8 mouse cellular contexts compared by ENCODE assay signal in the genomic region with DNA sequence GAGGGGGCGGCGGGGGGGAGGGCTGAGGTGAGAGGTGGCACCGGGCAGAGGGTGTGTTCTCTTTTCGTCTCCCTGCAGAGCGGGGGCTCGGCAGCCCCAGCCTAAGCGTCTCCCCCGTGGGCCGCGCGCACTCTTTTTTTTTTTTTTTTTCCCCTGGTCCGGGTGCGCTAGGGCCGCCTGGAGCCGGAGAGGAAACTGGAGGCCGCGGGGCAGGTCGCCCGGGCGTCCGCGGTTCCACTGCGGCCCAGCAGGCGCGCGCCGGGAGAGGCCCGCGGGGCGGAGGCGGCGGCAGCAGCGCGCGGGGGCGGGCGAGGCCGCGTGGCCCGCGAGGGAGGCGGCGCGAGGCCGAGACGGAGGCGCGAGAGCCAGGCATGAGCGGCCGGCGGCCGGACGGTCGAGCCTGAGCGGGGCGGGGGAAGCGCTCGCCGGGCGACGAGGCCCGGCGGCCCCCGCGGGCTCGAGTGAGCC. TPM values are rescaled to one million over a fixed set of nuclear protein-coding genes. Genes with fewer than 3 reads are reported as not detected.
DNase-seq lines count a peak whose midpoint lies in the region; ATAC-seq lines count a peak whose summit lies in the region.

No protein-coding gene starts in this region.

- peak overlapping the region; percentile 8; the same call in 1 of the 2 replicates for H3K9ac ChIP-seq in hindbrain, embryonic 14.5 days
- no peak overlapping the region for H3K9ac ChIP-seq in liver, embryonic 15.5 days

- H3K36me3 ChIP-seq in heart, embryonic 10.5 days, result no peaks in the 10 kb centered on the region
- H3K36me3 ChIP-seq in hindbrain, embryonic 14.5 days (replicated peaks; ENCODE audit: control insufficient read depth, insufficient read depth), result no peaks in the 10 kb centered on the region
- no peaks in the 10 kb centered on the region for H3K36me3 ChIP-seq in liver, embryonic 15.5 days (replicated peaks)

- H3K27ac ChIP-seq in heart, embryonic 10.5 days, result peak overlapping the region; percentile 52
- no peak overlapping the region for H3K27ac ChIP-seq in hindbrain, embryonic 14.5 days
- H3K27ac ChIP-seq in liver, embryonic 15.5 days (replicated peaks), result no peak overlapping the region

- ATAC-seq in hindbrain, embryonic 14.5 days (ENCODE audit: low FRiP score), result no peak
- ATAC-seq in liver, embryonic 15.5 days (ENCODE audit: insufficient read depth), result no peak

- no peaks in the 10 kb centered on the region for H3K9me3 ChIP-seq in heart, embryonic 10.5 days
- no peaks in the 10 kb centered on the region for H3K9me3 ChIP-seq in hindbrain, embryonic 14.5 days (ENCODE audit: control insufficient read depth, low read length)
- no peaks in the 10 kb centered on the region for H3K9me3 ChIP-seq in liver, embryonic 15.5 days (replicated peaks)

- peak overlapping the region; percentile 46 for H3K4me2 ChIP-seq in hindbrain, embryonic 14.5 days (replicated peaks)
- H3K4me2 ChIP-seq in liver, embryonic 15.5 days, result peak overlapping the region; percentile 62

- H3K4me3 ChIP-seq in heart, embryonic 10.5 days, result peak overlapping the region; percentile 59
- H3K4me3 ChIP-seq in hindbrain, embryonic 14.5 days (replicated peaks; ENCODE audit: low read length), result peak overlapping the region; percentile 29
- H3K4me3 ChIP-seq in liver, embryonic 15.5 days (replicated peaks), result peak overlapping the region; percentile 40

- DNase-seq in heart, embryonic 10.5 days (ENCODE audit: low spot score), result no peak
- no peak for DNase-seq in heart, postnatal 4 days
- peak; percentile 73 for DNase-seq in adrenal gland, postnatal 14 days
- no peak for DNase-seq in hindbrain, embryonic 14.5 days (ENCODE audit: low spot score)
- no peak for DNase-seq in yolk sac, embryonic 10.5 days (ENCODE audit: low spot score)
- no peak for DNase-seq in layer of hippocampus, postnatal 14 days (ENCODE audit: low spot score in 2 of 2)
- DNase-seq in cerebellum, adult 11 months, result no peak

- H3K4me1 ChIP-seq in heart, embryonic 10.5 days, result peaks cover 12% of the 10 kb centered on the region
- H3K4me1 ChIP-seq in hindbrain, embryonic 14.5 days (replicated peaks; ENCODE audit: control insufficient read depth, insufficient read depth, low read length), result no peaks in the 10 kb centered on the region
- peaks cover 10% of the 10 kb centered on the region for H3K4me1 ChIP-seq in liver, embryonic 15.5 days (replicated peaks)

- WGBS in heart, embryonic 10.5 days, result 0% methylated on average over 45 of the region's 66 CpGs
- under 1% methylated on average over 35 of the region's 66 CpGs for WGBS in hindbrain, embryonic 14.5 days
- 1% methylated on average over 59 of the region's 66 CpGs for WGBS in liver, embryonic 15.5 days (ENCODE audit: insufficient replicate concordance)

- H3K27me3 ChIP-seq in heart, embryonic 10.5 days (ENCODE audit: insufficient read depth, poor library complexity, severe bottlenecking), result peaks cover 99% of the 10 kb centered on the region
- H3K27me3 ChIP-seq in hindbrain, embryonic 14.5 days (ENCODE audit: control insufficient read depth, insufficient read depth, low read length), result peaks cover 92% of the 10 kb centered on the region
- peaks cover 100% of the 10 kb centered on the region for H3K27me3 ChIP-seq in liver, embryonic 15.5 days

RNA-seq across cellular contexts. Expression of gene Hoxd8, which starts 0.6 kb away (rescaled TPM):
- polyA plus RNA-seq in heart, embryonic 10.5 days (2016; fragmentation: Nextera tagmentation; extraction: Ambion mirVana), result 0.09 and 1.3 TPM in 2 replicates
- 1 to 10 TPM; 1.2 to 1.9 TPM for total RNA-seq in heart, postnatal 4 days (2021)
- 24.6 and 24.9 TPM in 2 replicates for total RNA-seq in adrenal gland, postnatal 14 days (2021)
- polyA plus RNA-seq in hindbrain, embryonic 14.5 days (2014; fragmentation: Nextera tagmentation; extraction: Ambion mirVana), result 2.1 and 3.3 TPM in 2 replicates
- polyA plus RNA-seq in liver, embryonic 15.5 days (2015; fragmentation: Nextera tagmentation; extraction: Ambion mirVana), result 0.05 TPM in 2 replicates
- total RNA-seq in layer of hippocampus, postnatal 14 days (2021), result not detected

RNA-seq across cellular contexts. Expression of gene Hoxd3, which starts 6.7 kb away (rescaled TPM):
- polyA plus RNA-seq in heart, embryonic 10.5 days (2016; fragmentation: Nextera tagmentation; extraction: Ambion mirVana), result 0.73 and 2.9 TPM in 2 replicates
- total RNA-seq in heart, postnatal 4 days (2021), result under 1 TPM in 1 of 2 experiments, not detected in 1; 0.11 TPM
- 0.85 and 0.98 TPM in 2 replicates for total RNA-seq in adrenal gland, postnatal 14 days (2021)
- 44.9 and 55.1 TPM in 2 replicates for polyA plus RNA-seq in hindbrain, embryonic 14.5 days (2014; fragmentation: Nextera tagmentation; extraction: Ambion mirVana)
- polyA plus RNA-seq in liver, embryonic 15.5 days (2015; fragmentation: Nextera tagmentation; extraction: Ambion mirVana), result 0.03 TPM in 1 of 2 replicates, not detected in the other
- not detected for total RNA-seq in layer of hippocampus, postnatal 14 days (2021)

RNA-seq across cellular contexts. Expression of gene Hoxd4, which starts 6.7 kb away (rescaled TPM):
- 0.29 TPM in 1 of 2 replicates, not detected in the other for polyA plus RNA-seq in heart, embryonic 10.5 days (2016; fragmentation: Nextera tagmentation; extraction: Ambion mirVana)
- total RNA-seq in heart, postnatal 4 days (2021), result under 1 TPM; 0.45 TPM
- total RNA-seq in adrenal gland, postnatal 14 days (2021), result 13.9 and 17.8 TPM in 2 replicates
- 3.1 and 4.3 TPM in 2 replicates for polyA plus RNA-seq in hindbrain, embryonic 14.5 days (2014; fragmentation: Nextera tagmentation; extraction: Ambion mirVana)
- not detected in 2 replicates for polyA plus RNA-seq in liver, embryonic 15.5 days (2015; fragmentation: Nextera tagmentation; extraction: Ambion mirVana)
- total RNA-seq in layer of hippocampus, postnatal 14 days (2021), result not detected

RNA-seq across cellular contexts. Expression of gene Hoxd9, which starts 7.5 kb away (rescaled TPM):
- polyA plus RNA-seq in heart, embryonic 10.5 days (2016; fragmentation: Nextera tagmentation; extraction: Ambion mirVana), result 3.0 TPM in 1 of 2 replicates, not detected in the other
- total RNA-seq in heart, postnatal 4 days (2021), result under 1 TPM; 0.12 to 0.27 TPM
- 3.8 and 5.8 TPM in 2 replicates for total RNA-seq in adrenal gland, postnatal 14 days (2021)
- polyA plus RNA-seq in hindbrain, embryonic 14.5 days (2014; fragmentation: Nextera tagmentation; extraction: Ambion mirVana), result 0.09 TPM in 1 of 2 replicates, not detected in the other
- polyA plus RNA-seq in liver, embryonic 15.5 days (2015; fragmentation: Nextera tagmentation; extraction: Ambion mirVana), result not detected in 2 replicates
- total RNA-seq in layer of hippocampus, postnatal 14 days (2021), result not detected

RNA-seq across cellular contexts. Expression of gene Hoxd10, which starts 13.3 kb away (rescaled TPM):
- polyA plus RNA-seq in heart, embryonic 10.5 days (2016; fragmentation: Nextera tagmentation; extraction: Ambion mirVana), result 2.3 TPM in 1 of 2 replicates, not detected in the other
- not detected for total RNA-seq in heart, postnatal 4 days (2021)
- 0.71 TPM in 1 of 2 replicates, not detected in the other for total RNA-seq in adrenal gland, postnatal 14 days (2021)
- not detected in 2 replicates for polyA plus RNA-seq in hindbrain, embryonic 14.5 days (2014; fragmentation: Nextera tagmentation; extraction: Ambion mirVana)
- polyA plus RNA-seq in liver, embryonic 15.5 days (2015; fragmentation: Nextera tagmentation; extraction: Ambion mirVana), result not detected in 2 replicates
- not detected for total RNA-seq in layer of hippocampus, postnatal 14 days (2021)

Comparison
In these comparisons a context has a peak if more than half of its experiments do, and no peak if none do; other contexts are left out.
1. RNA of gene Hoxd4, which starts 6.7 kb away (total RNA-seq): 13.9 to 17.8 TPM in adrenal gland, postnatal 14 days; 0.45 TPM in heart, postnatal 4 days and not detected in layer of hippocampus, postnatal 14 days; every median in the first group is over 10 times any median in the second.
2. Peak in every context shown above with its lines, with median percentiles within 50 percentile points of each other: H3K4me3 ChIP-seq.